Mouse (Mus musculus): ENCODE data around the gene Ripor2.
"Not testable (repeated sequence)": the region's sequence is repeated elsewhere in the genome, so short reads cannot be mapped to it uniquely, and the experiment has no call there.

Ripor2 gene

GRCm38 (mm10) chr13:24760351-24760870 lies 178.4 kb downstream of the Ripor2 start:
- DNase-seq (ENCODE audit: extremely low spot score, low spot score) = no peak

- DNase-seq (ENCODE audit: extremely low spot score, low spot score) = no peak
Measured at GRCm38 (mm10) chr13:24761083-24761402, 179.1 kb downstream of the Ripor2 start.

- peak; percentile 90 for DNase-seq (ENCODE audit: extremely low spot score, low spot score)
Measured at GRCm38 (mm10) chr13:24761403-24762227, 179.6 kb downstream of the Ripor2 start, which contains the start of gene Gmnn. Gene Gmnn (minus strand): TSS chr13:24761923.

GRCm38 (mm10) chr13:24762254-24762653 lies 180.3 kb downstream of the Ripor2 start:
- DNase-seq (ENCODE audit: extremely low spot score, low spot score) = no peak

GRCm38 (mm10) chr13:24767809-24768208 lies 185.8 kb downstream of the Ripor2 start:
- not testable (repeated sequence) for DNase-seq (ENCODE audit: extremely low spot score, low spot score)

- not testable (repeated sequence) for DNase-seq (ENCODE audit: extremely low spot score, low spot score)
Measured at GRCm38 (mm10) chr13:24771482-24771881, 189.5 kb downstream of the Ripor2 start.

- peak; percentile 37 for DNase-seq (ENCODE audit: extremely low spot score, low spot score)
Measured at GRCm38 (mm10) chr13:24776146-24776844, 194.3 kb downstream of the Ripor2 start.

- no peak for DNase-seq (ENCODE audit: extremely low spot score, low spot score)
Measured at GRCm38 (mm10) chr13:24778026-24778425, 196.0 kb downstream of the Ripor2 start.

GRCm38 (mm10) chr13:24778706-24779380 lies 196.9 kb downstream of the Ripor2 start:
- no peak for DNase-seq (ENCODE audit: extremely low spot score, low spot score)

- DNase-seq (ENCODE audit: extremely low spot score, low spot score) = no peak
Measured at GRCm38 (mm10) chr13:24781916-24782315, 199.9 kb downstream of the Ripor2 start.
